Mouse (Mus musculus) adrenal gland, postnatal 14 days (tissue): ENCODE data around the gene Kif6. TPM values are rescaled to one million over a fixed set of nuclear protein-coding genes. Genes with fewer than 3 reads are reported as not detected.

ENCODE experiments used
- DNase-seq: peaks from one replicate; pipeline ENCODE4 v3.0.0; 2021; ENCODE audit warnings: mixed read lengths
- total RNA-seq: library from RNA; stranded (reverse); gene quantifications from 2 replicates; pipeline ENCODE4 v1.2.3, GENCODE M21; 2021

The Kif6 gene
- total RNA-seq, 1 experiment from 2014 or later: 0.26 TPM

DNA sequence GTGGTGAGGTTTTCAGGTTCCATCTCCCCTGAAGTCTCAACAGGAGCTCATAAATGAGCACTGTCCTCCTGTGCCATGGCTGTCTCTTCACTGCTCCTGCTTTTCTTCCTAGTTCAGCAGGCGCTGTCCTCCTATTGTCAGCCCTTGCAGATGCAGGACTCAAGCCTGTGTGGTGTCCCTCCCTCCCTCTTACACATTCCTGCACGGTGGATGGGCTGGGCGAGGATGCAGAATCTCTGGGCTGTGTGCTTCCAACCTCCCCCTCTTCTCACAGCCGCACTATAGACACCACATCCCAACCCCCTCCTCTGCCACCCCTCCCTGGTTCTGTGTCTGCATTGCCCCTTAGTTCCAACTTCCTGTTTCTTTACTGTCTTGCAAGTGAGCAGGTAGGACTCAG lies 240.8 kb downstream of the Kif6 start:
- DNase-seq: no peak

DNA sequence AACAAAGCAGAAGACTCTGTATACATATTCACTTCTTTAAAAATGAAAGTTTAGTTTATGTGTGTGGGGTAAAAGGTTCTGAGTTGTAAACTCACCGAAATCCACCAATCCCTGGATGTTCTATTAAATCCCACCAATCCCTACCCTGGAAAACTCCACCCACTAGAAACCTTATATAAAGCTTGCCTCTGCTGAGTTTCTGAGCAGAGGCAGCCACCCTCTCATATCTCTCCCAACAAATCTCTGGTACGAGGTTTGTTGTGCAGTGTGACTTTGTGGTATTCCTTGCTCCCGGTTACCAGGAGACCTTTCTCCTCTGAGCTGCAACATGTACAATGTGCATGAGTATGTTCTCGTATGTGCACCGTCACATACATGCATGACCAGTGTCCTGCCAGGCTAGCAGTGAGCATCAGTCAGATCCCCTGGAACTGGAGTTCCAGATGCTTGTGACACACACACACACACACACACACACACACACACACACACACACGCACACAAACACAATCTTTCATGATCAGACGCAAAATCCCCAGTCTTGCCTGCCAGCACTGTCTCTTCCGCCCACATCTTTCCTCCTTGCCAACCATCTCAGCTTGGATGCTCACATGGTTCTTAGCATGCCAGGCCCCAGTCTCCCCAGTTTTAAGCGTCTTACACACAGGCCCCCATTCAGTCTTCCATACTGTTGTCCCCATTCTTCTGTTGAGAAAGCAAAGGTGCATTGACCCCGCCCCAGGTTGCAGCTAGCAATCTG lies 245.3 kb downstream of the Kif6 start:
- no peak for DNase-seq

DNA sequence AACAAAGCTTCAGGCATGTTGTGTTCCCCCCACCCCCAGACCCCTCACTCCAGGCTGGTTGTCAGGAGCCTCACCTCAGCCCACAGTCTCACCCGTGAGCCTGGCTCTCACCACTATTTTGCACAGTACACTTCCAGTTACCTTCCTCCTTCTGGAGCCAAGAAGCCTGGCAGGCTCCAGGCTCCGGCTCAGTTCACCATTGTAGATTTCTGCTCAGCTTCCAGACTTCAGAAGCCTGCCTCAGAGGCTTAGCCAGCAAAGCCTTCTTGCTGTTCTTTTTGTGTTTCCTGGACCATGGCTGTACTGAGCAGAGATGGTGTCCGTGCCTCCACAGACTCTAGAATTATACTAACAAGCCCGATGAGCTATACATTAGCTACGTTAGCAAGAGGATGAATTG lies 248.7 kb downstream of the Kif6 start:
- DNase-seq: no peak

DNA sequence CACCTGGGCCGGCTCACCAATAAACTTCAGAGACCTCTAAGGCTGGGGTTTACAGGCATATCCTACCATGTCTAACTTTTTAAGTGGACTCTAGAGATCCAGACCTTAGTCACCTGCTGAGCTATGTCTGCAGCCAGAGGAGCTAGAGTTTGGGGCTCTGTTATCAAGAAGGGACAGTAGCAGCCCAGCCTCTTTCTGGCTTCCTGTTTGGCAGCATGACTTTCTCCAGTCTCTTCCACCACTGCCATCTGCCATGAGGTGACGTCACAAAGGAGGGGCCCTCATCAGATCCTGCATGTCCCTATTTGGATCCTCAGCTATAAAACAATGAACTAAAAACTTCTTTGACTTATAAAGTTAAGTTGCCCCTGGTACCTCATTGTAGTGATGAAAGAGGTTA lies 250.7 kb downstream of the Kif6 start:
- DNase-seq: no peak

DNA sequence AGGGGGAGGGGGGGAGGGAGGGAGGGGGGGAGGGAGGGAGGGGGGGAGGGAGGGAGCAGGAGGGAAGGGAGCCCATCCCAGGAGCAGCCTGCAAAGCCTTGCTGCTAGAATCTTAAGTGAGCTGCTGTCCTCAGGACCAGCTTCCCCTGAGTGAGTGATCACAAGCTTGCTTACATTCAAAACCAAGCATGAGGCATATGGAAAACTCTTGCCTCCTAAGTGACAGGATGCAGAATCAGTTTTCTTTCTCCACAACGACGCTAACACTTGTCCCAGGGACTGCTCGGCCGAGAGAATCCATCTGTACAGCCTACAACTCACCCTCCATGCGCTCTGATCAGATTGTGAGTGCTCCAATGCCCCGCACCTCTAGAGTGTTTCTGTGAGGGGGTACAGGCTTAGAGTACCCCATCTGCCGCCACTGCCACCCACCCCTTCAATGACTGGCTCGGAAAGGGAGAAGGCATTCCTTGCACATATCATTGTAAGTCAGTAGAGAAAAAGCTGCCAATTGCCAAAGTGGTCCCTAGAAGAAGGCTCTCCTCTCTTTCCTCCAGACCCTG lies 251.8 kb downstream of the Kif6 start:
- no peak for DNase-seq

DNA sequence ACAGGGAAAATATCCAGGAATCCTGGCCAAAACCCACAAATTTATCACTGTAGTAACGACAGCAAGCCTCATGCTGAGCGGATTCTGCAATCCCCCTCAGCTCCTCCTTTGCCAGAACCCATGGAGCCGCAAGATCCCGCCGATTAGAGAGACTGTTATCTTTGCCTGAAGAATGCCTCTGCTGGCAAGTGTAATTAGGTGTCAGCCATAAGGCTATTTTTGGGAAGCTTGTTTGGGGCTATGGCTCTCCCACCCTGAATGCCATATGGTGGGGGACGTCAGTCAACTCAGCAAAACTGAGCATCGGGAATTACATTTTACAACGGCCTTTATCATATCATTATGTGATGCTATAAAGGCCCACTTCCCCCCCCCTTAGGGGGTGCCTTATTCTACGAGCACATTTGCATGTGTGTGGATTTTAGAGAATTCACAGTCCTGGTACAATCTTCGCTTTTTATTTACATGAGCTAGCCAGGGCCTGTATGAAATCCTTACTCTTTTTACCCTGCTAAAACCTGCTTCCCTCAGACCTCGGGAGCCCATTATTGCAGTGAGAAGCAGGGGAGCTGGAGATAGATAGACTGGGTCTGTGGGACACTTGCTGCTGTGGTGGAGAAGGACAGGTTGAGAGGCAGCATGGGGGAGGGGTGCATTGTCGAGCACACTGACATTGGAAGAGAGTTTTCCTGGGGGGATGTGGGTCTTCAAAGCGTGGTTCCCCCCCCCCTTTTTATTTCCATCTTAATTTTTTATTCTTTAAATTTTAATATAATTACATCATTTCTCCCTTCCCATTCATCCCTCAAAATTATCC lies 252.6 kb downstream of the Kif6 start:
- no peak for DNase-seq

DNA sequence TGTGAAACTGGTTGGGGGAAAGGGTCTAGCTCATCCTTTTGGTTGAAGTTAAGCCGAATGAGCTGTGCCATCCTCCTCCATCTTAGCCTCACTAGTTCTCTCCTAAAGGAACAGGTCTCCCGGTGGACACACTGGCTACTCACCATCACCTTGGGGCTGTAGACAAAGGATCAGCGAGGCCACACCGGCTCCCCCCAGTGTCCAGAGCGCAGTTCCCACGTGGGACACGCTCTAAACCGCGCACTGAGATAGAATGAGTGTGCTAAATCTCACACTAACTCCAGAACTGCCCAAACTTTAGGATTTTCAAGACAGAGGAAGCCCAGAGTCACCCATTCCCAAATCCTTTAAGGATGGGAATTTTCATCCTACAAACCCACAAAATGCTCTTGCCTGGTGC lies 254.3 kb downstream of the Kif6 start:
- no peak for DNase-seq

DNA sequence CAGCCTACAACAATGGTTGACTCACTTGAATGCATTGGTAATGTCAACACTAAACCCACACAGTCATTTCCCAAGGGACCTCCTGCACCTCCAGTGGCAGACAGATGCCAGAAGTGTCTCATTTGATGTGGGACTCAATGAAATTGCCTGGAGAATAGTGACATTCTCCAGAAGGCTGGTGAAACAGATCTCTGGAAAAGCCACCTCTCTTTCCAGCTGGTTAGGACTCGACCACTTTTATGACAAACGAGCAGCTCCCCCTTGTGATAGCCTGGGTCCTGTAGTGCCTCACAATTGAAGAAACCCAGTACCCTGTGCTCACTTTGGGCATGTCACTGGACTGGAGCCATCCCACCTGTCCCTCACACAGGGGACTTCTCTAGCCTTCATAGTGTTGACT lies 257.4 kb downstream of the Kif6 start:
- DNase-seq: no peak

DNA sequence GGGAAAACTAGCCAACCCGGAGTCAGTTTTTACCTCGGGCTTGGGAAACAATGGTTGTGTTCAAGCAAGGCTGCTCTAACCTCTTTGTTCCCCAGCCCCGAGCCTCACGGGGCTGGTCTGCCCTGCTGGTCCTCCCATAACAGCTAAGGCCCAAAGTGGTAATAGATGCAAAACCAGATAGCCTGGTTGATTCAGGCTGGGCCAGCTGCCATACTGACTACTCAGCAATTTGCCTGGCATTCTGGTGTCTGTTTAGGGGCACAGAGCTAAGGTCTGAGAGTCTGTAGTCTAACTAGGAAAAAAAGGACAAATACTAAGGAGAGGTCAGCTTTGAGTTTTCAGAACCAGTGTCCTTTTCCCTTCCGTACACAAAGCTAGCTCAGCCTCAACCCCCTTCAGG lies 259.8 kb downstream of the Kif6 start:
- DNase-seq: no peak

DNA sequence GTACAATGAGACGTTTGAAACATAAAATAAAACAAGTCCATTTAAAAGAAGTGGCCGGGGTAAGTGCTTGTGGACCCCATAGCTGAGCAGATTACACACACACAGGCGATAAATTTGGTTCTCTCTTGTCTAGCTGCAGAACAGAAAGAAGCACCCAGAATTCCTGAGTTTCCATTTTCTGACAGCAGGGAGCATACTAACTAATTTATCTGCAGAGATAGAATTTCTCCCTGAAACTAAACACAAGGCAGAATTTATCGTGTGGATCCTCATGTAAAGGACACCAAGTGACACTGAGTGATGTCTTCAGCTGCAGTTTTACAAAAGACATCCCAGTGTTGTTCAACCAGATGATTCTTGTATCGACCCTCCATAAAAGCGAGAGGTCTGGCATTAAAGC lies 260.5 kb downstream of the Kif6 start:
- no peak for DNase-seq

DNA sequence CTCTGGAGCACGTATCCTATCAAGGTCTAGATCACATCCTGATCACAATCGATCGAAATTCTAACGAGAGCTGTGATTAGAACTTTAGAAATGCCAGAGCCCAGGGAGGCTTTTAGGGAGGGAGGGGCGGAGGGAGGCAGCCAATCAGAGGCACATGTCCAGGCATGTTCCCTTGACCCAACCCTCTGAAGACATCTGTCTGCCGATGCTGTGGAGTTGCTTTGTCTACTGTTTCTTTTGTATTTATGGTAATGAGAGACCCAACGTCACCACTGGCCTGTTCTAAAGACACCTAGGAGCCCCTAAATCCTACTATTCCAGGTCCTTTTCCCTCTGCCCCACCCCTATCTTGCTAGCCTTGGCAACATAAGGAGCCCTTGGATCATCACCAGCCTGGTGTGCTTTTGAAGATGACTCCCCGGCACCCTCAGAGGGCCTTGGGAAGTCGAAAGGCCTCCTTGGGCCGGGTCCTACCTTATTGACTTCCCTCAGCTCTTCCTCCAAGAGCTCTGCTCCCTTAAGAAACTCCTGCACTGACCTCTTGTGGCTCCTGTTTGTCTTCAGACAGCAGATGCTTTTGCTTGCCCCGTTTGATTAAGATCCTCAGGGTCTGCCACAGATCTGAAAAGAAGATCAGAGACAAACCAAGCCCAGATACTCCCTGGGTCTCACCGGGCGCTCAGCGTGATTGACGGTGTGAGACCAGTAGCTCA lies 261.2 kb downstream of the Kif6 start:
- no peak for DNase-seq

DNA sequence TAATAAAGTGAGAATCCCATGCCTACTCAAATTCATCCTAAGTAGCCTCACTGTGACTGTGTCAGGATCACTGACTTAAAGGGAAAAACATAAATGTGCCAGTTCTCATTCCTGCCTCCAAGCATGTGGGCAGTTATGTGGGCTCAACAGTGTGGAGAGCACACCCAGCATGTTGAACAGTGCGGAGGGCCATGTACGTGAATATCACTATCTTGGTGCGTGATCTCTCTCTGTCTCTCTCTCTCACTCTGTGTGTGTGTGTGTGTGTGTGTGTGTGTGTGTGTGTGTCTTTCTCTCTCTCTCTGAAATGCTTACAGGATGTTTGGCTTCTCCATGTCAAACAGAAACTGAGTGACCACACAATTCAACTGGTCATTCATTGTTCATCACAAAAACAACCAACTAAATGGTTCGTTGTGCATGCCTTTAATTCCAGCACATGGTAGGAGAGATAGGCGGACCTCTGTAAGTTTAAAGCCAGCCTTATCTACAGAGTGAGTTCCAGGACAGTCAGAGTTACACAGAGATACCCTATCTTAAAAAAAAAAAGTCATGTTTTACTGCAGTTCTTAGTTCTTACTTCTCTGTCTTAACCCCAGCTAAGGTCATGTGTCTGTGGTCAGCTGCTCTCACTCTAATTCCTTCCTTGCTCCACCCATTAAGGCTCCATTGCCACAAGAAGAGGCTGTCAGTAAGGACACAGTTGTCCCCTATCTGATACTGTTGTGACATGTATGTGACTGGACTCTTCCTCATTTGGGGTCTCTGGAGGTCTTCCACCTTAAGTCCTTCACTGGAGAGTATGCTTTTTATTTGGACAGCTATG lies 266.2 kb downstream of the Kif6 start:
- DNase-seq: no peak

DNA sequence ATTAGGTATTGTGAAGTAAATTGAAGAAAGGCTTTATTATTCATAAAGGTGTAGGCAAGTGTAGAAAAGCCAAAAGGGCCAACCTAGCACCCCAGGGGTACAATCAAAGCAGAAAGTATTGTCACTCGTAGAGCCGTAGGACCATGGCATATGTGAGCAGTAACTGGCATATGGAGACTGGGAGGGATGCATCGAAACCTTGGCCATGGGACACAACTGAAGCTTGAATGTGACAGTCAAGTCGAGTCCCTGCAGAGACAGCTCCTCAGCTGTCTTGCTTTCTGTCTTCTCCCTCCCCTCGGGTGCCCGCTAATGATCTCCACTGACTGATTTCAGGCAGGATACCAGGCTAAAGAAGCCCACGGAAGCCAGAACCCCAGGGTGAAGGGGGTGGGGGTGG lies 266.9 kb downstream of the Kif6 start:
- DNase-seq: no peak

DNA sequence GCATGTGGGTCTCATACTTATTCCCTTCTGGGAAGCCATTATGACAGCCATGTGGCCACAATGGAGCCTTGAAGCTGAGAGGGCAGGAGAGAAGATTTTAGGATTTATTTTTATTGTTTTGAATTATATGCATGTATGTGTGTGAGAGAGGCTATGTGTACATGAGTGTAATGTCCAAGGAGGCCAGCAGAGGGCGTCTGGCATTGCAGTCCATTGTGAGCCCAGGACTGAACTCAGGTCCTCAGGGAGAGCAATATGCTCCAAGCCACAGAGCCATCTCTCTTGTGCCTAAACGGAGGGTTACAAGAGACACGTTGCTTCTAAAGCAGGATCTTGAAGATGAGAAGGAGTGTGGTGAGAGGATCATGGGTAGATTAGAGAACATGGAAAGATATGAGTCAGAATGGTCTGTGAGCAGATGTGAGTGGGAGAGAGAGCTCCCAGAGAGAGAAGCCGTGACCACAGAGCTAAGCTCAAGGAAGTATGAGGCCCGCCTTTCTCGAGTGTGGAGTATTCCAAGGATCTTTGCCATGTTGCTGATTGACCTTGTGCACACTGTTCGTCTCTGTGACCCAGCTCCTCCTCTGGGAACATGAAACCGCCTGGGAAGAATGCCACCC lies 268.3 kb downstream of the Kif6 start:
- peak; percentile 36 for DNase-seq

DNA sequence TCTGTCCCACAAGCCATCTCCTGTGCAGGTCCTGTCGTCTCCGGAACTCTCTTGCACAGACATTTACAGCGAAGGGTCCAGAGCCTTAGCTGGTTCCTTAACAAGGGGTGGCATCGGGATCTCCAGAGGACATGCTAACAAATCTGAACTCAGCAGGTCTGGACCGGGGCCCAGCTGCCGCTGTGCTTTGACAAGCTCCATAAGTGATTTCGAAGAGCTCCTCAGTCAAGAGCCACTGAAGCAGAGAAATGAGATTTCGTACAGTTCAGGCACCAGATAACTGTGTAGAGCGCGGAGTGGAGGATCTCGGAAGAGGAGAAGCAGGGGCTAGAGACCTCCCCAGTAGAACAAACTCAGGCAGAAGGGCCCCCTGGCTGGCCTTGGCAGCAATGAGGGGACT lies 270.1 kb downstream of the Kif6 start:
- DNase-seq: no peak

DNA sequence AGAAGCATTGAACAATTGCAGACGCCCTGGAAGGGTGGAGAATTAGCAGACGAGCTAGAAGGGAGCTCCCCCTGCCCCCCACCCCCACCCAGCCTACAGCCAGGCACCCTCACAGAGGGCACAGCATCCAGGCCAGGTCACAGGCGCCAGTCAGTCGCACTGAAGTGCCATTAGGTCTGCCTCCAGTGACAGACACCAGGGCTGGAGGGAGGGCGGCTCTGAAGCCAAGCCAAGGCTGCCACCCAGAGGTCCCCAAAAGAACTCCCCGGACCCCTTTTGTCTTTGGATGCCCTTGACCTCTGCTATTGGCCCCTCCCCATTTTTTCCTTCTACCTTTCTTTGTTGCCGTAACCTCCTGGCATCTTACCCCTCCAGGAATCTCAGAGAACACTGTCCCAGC lies 274.7 kb downstream of the Kif6 start:
- peak; percentile 28 for DNase-seq

DNA sequence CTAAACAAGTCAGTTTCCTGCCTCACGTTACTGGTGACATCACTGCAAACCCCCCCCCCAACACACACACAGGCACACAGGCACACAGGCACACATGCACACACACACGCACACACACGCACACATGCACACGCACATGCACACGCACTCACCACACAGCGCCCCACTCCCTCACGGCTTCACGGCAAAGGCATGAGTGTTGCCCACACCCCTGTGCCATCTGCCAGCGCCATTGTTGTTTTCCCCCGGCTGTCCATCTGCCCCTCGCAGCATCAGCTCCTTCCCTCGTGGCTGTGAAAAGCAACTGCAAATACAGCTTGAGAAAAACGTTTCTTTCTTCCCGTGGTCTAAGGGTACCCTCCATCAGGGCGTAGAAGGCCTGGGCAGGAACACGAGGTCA lies 275.9 kb downstream of the Kif6 start:
- DNase-seq: no peak

DNA sequence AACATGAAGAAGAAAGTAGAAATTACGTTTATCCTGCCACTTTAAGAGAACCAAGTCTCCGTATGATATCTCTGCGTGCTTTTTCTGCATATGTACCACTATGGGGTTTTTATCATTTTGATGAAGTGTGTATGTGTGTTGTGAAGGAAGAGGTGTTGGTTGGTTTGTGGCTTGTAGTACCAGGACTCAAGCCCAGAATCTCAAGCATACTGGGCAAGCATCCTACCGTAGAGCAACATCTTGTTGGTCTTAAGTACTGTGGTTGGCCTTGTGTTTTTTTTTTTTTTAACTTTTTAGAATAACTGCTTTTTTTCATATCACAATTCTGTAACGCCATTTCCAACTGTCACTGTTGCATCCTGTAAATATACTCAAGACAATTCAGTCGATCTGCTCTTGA lies 277.5 kb downstream of the Kif6 start:
- no peak for DNase-seq

DNA sequence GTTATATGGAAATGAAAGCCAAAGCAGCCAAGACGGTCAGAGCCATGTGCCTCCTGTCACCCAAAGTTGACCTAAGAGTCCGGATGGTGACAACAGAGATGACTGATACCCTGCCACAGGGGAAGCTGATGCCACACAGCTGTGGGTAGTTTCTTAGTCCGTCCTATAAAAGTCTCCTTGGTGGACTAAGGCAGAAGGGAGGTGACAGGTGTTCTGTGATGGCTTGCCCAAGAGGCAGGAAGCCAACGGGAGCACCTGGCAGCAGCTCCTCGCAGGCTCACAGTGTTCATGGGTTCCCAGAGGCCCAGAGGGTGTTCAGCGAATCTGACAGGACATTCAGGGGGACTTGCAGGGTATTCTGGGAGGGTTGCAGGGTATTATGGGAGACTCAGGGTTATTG lies 279.5 kb downstream of the Kif6 start:
- DNase-seq: no peak

DNA sequence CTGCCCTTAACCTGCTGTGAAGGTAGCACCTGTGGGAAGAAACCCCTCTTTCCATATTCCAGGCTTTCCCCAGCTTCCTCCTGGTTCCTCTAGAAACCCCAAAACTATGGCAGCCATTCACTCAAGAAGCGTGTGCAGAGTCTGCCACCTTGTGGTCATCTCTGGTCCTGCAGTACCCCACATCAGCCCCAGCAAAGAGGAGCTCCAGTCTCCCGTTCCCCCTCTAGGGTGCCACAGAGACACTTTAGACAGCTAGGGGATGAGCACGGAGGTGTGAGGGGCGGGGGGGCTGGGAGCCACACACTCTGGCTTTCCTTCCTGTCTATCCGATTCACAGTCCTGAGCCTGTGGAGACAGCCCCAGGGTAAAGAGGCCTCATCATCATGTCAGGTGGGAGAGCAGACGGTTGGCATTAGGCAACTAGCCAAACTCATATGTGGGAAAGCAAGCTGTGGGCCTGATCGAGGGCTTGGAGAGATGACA lies 284.0 kb downstream of the Kif6 start:
- peak; percentile 80 for DNase-seq

DNA sequence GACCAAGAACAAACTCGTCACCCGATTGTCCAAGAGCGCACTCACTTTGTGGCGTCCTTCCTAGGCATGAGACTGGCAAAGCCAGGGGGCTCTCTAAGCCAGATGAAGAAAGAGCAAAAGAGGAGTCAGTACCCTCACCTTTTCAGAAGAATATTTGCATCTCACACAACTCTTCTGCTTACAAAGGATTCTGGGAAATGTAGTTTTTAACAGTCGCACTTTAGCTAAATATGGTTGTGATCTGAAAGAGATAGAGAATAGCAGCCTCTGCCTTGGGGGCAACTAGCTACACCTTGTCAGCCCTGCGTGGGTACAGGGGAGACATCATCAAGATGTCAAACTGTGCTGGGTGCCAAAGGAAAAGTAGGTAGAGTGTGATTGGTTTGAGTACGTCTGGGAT lies 287.7 kb downstream of the Kif6 start:
- no peak for DNase-seq
